Mouse (Mus musculus) embryonic fibroblast, embryonic 13.5 days (primary cell): ENCODE measurements around the gene Dennd6b.

Source experiments
- CTCF ChIP-seq: IDR thresholded peaks from 2 replicates; pipeline ENCODE4 v1.5.1; 2011; ENCODE audit warnings: mild to moderate bottlenecking, control low read depth, low read length, moderate library complexity, borderline replicate concordance; ENCODE audit not compliant: insufficient read depth
- POLR2A ChIP-seq: IDR thresholded peaks from 2 replicates; pipeline ENCODE4 v1.6.1; 2011; ENCODE audit warnings: low read depth, mild to moderate bottlenecking, control low read depth, low read length, moderate library complexity

DNA sequence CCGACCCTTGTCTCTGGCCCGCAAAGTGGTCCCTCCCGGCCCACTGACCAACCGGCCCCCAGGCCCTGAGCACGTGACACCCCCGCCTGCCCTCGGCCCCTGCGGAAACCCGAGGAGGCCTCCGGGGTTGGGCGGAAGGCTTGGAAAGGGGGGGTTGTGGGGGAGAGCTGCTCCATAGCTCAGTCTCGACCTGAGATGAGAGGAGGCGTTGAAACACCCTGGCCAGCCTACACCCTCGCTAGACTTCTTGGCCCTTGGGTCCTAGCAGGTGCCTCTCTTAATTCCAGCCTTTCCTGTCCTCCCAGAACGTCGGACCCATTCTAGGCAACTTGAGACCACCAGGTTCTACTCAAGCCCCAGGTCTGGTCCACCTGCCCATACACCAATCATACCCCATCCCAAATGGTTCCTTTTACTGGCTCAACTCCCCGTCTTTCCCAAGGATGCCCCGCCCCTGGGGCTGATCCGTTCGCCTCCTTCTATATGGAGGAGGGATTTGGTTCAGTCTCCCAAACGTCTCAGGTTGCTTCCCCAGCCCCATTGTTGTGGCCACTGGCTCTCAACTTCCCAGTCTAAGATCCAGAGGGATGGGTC, 55.5 kb downstream of the Dennd6b start, which contains the start of gene Mapk12:
- TF ChIP-seq CTCF: no peak
- no peak for TF ChIP-seq POLR2A
